Mouse (Mus musculus) hindbrain, embryonic 14.5 days (tissue): ENCODE data around the gene Cyp2a12. TPM values are rescaled to one million over a fixed set of nuclear protein-coding genes. Genes with fewer than 3 reads are reported as not detected.
"Not testable (repeated sequence)": the region's sequence is repeated elsewhere in the genome, so short reads cannot be mapped to it uniquely, and the experiment has no call there.

ENCODE experiments used
- ATAC-seq: fragments of 200-750 bp; cut with Nextera tagmentation; 2 replicates; pipeline ENCODE4 v1.8.0; 2017; ENCODE audit warnings: moderate number of reproducible peaks, mild to moderate bottlenecking, moderate TSS enrichment, moderate library complexity; ENCODE audit not compliant: low FRiP score
- DNase-seq: peaks from one replicate; pipeline ENCODE4 v3.0.0-alpha.2; 2015; ENCODE audit warnings: low spot score
- H3K27ac ChIP-seq: fragments of 300-500 bp; sonication (generic); 2 replicates; pipeline ENCODE4 v1.5.1; 2014; ENCODE audit warnings: mild to moderate bottlenecking, moderate library complexity
- H3K27me3 ChIP-seq: fragments of 300-500 bp; sonication (generic); 2 replicates; pipeline ENCODE4 v1.6.1; 2014; ENCODE audit warnings: mild to moderate bottlenecking, low read length, mixed read lengths; ENCODE audit not compliant: control insufficient read depth, insufficient read depth
- H3K36me3 ChIP-seq: fragments of 300-500 bp; sonication (generic); replicated peaks from 2 replicates; pipeline ENCODE4 v1.6.1; 2014; ENCODE audit not compliant: control insufficient read depth, insufficient read depth
- H3K4me1 ChIP-seq: fragments of 300-500 bp; sonication (generic); replicated peaks from 2 replicates; pipeline ENCODE4 v1.6.1; 2014; ENCODE audit warnings: antibody characterized with exemption, low read length, mixed read lengths; ENCODE audit not compliant: control insufficient read depth, insufficient read depth
- H3K4me2 ChIP-seq: fragments of 300-500 bp; sonication (generic); replicated peaks from 2 replicates; pipeline ENCODE4 v1.6.1; 2014; ENCODE audit warnings: mild to moderate bottlenecking, moderate library complexity
- H3K4me3 ChIP-seq: fragments of 300-500 bp; sonication (generic); replicated peaks from 2 replicates; pipeline ENCODE4 v1.5.1; 2014; ENCODE audit warnings: mild to moderate bottlenecking, low read length
- H3K9ac ChIP-seq: fragments of 300-500 bp; sonication (generic); 2 replicates; pipeline ENCODE4 v1.6.1; 2014
- H3K9me3 ChIP-seq: fragments of 300-500 bp; sonication (generic); 2 replicates; pipeline ENCODE4 v1.6.1; 2016; ENCODE audit warnings: low read length; ENCODE audit not compliant: control insufficient read depth
- WGBS: fragments of 180-500 bp; shearing (Covaris S2); extraction: QIAGEN DNeasy Blood & Tissue Kit; methylation state at CpG from one replicate; pipeline ENCODE4 v1.1.7; 2014; 5-methylcytosine and 5-hydroxymethylcytosine counted together
- polyA plus RNA-seq: library from polyadenylated mRNA; unstranded; fragments of >200 nt; fragmentation: Nextera tagmentation; extraction: Ambion mirVana; gene quantifications from 2 replicates; pipeline ENCODE4 v1.2.1, GENCODE M21; 2014

The Cyp2a12 gene
- not detected in 2 replicates for polyA plus RNA-seq

- ATAC-seq (no peak), DNase-seq (no peak)
- no peak within 1 kb of the TSS for H3K9ac ChIP-seq
- H3K4me2 ChIP-seq: no peak within 1 kb of the TSS
- H3K36me3 ChIP-seq: no peaks in the 10 kb centered on the region
- H3K9me3 ChIP-seq: no peaks in the 10 kb centered on the region
- 89% methylated on average over 2 of the region's 2 CpGs for WGBS
- no peaks in the 10 kb centered on the region for H3K4me1 ChIP-seq
- H3K27me3 ChIP-seq: no peaks in the 10 kb centered on the region
- H3K4me3 ChIP-seq: no peak within 1 kb of the TSS
- H3K27ac ChIP-seq: no peak within 1 kb of the TSS
These were observed at the start of gene Cyp2a12 for GRCm38 (mm10) chr7:27028789-27029188. TSS of gene Cyp2a12 (plus strand) at chr7:27029081.

GRCm38 (mm10) chr7:26981464-26981863 lies 47.4 kb upstream of the Cyp2a12 start:
- not testable (repeated sequence) for H3K9ac ChIP-seq, H3K4me3 ChIP-seq, ATAC-seq, H3K27ac ChIP-seq, H3K27me3 ChIP-seq, H3K4me2 ChIP-seq, DNase-seq, H3K4me1 ChIP-seq, H3K36me3 ChIP-seq, H3K9me3 ChIP-seq
- 79% methylated on average over 2 of the region's 2 CpGs for WGBS

DNA sequence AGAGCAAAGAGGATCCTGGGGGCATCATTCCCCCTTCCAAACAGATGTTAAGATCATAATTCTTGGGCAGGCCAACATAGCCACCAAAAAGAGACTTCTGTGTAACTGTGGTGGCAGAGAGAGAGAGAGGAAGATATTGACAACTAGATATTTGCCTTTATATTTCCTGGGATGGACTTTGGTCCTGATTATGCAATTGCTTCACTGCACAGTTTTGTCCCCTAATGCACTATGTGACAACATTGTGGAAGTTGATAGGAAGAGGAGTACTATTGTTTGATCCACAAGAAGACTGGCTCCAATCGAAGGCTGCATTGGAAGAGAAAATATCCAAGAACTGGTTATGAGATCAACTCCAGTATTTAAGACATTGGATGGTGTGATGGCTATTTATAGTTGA lies 46.9 kb upstream of the Cyp2a12 start:
- not testable (repeated sequence) for H3K9me3 ChIP-seq, H3K4me1 ChIP-seq, ATAC-seq, H3K27ac ChIP-seq, H3K27me3 ChIP-seq, H3K36me3 ChIP-seq, DNase-seq, H3K9ac ChIP-seq, H3K4me3 ChIP-seq, H3K4me2 ChIP-seq
- WGBS: 76% methylated on average over 1 of the region's 1 CpGs

- Histone ChIP-seq H3K27me3 (no peaks in the 10 kb centered on the region), H3K4me3 (no peak overlapping the region), H3K27ac (no peak overlapping the region), H3K9ac (no peak overlapping the region), H3K4me1 (no peaks in the 10 kb centered on the region), H3K9me3 (no peaks in the 10 kb centered on the region), H3K36me3 (no peaks in the 10 kb centered on the region), H3K4me2 (no peak overlapping the region)
- ATAC-seq (no peak), DNase-seq (no peak)
- WGBS: 20% methylated on average over 1 of the region's 1 CpGs
These were observed 46.3 kb upstream of the Cyp2a12 start for GRCm38 (mm10) chr7:26982551-26982950.

DNA sequence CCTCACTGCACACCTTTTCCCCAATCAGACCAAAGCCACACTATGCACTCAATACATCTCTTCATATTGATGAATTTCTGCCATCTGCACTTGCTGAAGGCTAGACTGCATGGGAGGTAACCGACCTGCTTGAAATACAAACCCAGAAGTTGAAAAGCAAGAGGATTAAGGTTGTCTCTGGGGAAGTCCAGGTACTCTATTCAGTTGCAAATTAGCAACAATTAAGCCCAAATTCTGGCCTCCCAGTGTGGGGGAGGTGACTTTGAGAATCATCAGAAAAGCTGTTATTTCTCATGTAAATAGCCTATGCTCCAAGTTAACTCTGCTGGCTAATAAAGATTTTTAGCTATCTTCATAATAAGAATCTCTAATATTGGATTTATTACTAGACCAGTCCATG lies 45.7 kb upstream of the Cyp2a12 start:
- not testable (repeated sequence) for DNase-seq, H3K4me2 ChIP-seq, H3K4me3 ChIP-seq, ATAC-seq, H3K4me1 ChIP-seq, H3K27me3 ChIP-seq, H3K27ac ChIP-seq, H3K36me3 ChIP-seq, H3K9me3 ChIP-seq, H3K9ac ChIP-seq
- 18% methylated on average over 1 of the region's 1 CpGs for WGBS

DNA sequence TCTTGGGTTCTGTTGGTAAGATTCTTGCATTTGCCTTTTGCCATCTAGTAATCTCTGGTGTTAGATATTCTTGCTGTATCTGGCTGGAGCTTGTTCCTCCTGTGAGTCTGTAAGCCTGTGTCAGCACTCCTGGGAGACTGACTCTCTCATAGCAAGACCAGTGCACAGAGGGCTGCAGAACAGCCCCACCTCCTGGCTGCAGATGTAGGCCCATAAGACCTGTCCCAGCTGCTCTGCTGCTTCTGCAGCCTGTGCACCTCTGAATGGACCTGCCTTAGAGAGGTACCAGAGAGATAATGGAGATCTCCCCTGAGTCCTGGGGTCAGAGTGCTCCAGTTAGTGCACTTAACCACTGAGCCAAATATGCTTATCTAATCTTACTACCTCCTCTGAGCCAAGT lies 2.3 kb upstream of the Cyp2a12 start:
- ATAC-seq, H3K27ac ChIP-seq, H3K4me3 ChIP-seq, DNase-seq, H3K36me3 ChIP-seq, H3K9me3 ChIP-seq, H3K27me3 ChIP-seq, H3K4me1 ChIP-seq, H3K4me2 ChIP-seq, H3K9ac ChIP-seq: not testable (repeated sequence)

DNA sequence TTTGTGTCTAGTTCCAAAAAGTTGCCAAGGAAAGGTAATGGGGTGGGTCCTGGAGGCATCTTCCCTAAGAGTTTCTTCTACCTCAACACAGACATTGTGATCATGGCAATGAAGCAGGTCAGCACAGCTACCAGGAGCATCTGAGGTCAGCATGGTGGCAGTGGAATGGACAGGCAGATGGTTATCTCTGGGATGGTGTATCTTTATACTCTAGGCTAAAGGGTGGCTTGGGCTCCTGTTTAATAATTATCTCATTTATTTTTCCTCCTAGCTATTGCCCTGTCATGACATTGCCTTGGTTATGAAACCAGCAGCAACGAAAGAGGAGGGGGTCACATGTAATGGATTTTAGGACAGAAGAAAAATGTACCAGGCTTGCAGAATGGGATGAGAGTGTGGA lies 20.0 kb downstream of the Cyp2a12 start:
- DNase-seq, H3K27me3 ChIP-seq, H3K27ac ChIP-seq, H3K4me3 ChIP-seq, H3K9ac ChIP-seq, H3K9me3 ChIP-seq, ATAC-seq, H3K4me2 ChIP-seq, H3K36me3 ChIP-seq, H3K4me1 ChIP-seq: not testable (repeated sequence)
- WGBS: 59% methylated on average over 1 of the region's 1 CpGs

DNA sequence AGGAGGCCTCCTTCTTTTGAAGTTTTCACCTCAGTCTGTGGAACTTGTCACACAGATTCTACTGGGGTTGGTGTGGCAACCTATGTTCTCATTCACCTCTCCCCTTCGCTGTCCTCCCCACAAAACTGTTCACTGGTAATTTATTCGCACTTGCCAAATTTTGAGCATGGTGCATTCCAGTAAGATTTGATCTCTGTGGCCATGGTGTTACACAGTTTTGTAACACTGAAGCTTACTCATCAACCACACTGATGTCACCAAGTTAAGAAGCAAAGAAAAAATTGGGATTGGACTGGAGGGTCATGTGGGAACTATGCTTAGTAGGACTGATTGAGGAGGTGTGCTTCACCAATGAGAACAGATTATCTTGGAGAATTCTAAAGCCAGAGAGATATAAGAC lies 30.5 kb downstream of the Cyp2a12 start:
- not testable (repeated sequence) for H3K36me3 ChIP-seq, ATAC-seq, H3K9me3 ChIP-seq, H3K27me3 ChIP-seq, DNase-seq, H3K4me3 ChIP-seq, H3K4me2 ChIP-seq, H3K4me1 ChIP-seq, H3K27ac ChIP-seq, H3K9ac ChIP-seq
- 94% methylated on average over 2 of the region's 2 CpGs for WGBS

GRCm38 (mm10) chr7:27059896-27060295 lies 31.0 kb downstream of the Cyp2a12 start:
- not testable (repeated sequence) for H3K36me3 ChIP-seq, H3K4me1 ChIP-seq, H3K27me3 ChIP-seq, H3K4me3 ChIP-seq, H3K4me2 ChIP-seq, ATAC-seq, H3K9me3 ChIP-seq, DNase-seq, H3K9ac ChIP-seq, H3K27ac ChIP-seq

DNA sequence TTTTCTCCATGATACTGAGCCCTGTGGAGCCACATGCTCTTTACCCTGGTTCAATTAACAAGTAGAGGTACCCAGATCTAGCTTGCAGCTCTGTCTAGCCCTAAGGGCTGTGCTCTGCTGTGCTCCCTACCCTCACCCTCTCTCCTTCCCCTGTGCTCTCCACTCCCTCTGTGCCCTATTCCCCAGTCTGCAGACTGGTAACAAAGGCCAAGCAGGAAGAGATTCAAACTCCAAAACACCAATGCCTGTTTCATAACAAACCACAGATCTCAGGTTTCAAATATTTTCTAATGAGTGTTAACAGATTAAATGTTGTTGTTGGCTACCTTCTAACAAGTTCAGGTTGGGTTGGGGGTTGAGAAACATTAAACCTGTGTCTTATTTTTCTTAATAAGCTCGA lies 49.8 kb downstream of the Cyp2a12 start:
- no peak for DNase-seq
- WGBS: 78% methylated on average over 1 of the region's 1 CpGs
- H3K4me1 ChIP-seq: no peaks in the 10 kb centered on the region
- no peaks in the 10 kb centered on the region for H3K27me3 ChIP-seq
- H3K4me3 ChIP-seq: no peak overlapping the region
- no peaks in the 10 kb centered on the region for H3K36me3 ChIP-seq
- no peak for ATAC-seq
- no peak overlapping the region for H3K4me2 ChIP-seq
- H3K27ac ChIP-seq: no peak overlapping the region
- no peak overlapping the region for H3K9ac ChIP-seq
- no peaks in the 10 kb centered on the region for H3K9me3 ChIP-seq
